31 mouse cellular contexts compared by ENCODE assay signal in genomic region chr16:28962987-28963386, GRCm38 (mm10). TPM values are rescaled to one million over a fixed set of nuclear protein-coding genes. Genes with fewer than 3 reads are reported as not detected.
A peak's percentile ranks its signal among the peaks of the same experiment; 100 is the strongest.
DNase-seq lines count a peak whose midpoint lies in the region; ATAC-seq and TF ChIP-seq lines count a peak whose summit lies in the region.
"Had no signal": no experiment of that assay in that cellular context is flagged by ENCODE, and none has a peak within 500 bp of the region (broad histone marks: within the 10 kb centered on the region; RNA-seq: fewer than 3 reads in every experiment).

No protein-coding gene starts in this region.

- no peaks in the 10 kb centered on the region for H3K27me3 ChIP-seq in hindbrain, embryonic 12.5 days
- no peaks in the 10 kb centered on the region for H3K27me3 ChIP-seq in hindbrain, postnatal 0 days (ENCODE audit: insufficient read depth, low read length)
- no peaks in the 10 kb centered on the region for H3K27me3 ChIP-seq in midbrain, embryonic 13.5 days
- H3K27me3 ChIP-seq in midbrain, postnatal 0 days (ENCODE audit: insufficient read depth, low read length), result no peaks in the 10 kb centered on the region
- H3K27me3 ChIP-seq in kidney, embryonic 16.5 days (ENCODE audit: insufficient read depth, low read length), result no peaks in the 10 kb centered on the region
- H3K27me3 ChIP-seq: CH12.LX; embryonic facial prominence, embryonic 13.5 days; embryonic facial prominence, embryonic 15.5 days had no signal

- no peaks in the 10 kb centered on the region for H3K4me1 ChIP-seq in hindbrain, embryonic 12.5 days
- no peaks in the 10 kb centered on the region for H3K4me1 ChIP-seq in hindbrain, postnatal 0 days (ENCODE audit: insufficient read depth, low read length)
- no peaks in the 10 kb centered on the region for H3K4me1 ChIP-seq in midbrain, embryonic 13.5 days (replicated peaks)
- H3K4me1 ChIP-seq in midbrain, postnatal 0 days (ENCODE audit: insufficient read depth, low read length), result no peaks in the 10 kb centered on the region
- no peaks in the 10 kb centered on the region for H3K4me1 ChIP-seq in kidney, embryonic 16.5 days (ENCODE audit: insufficient read depth, low read length)
- H3K4me1 ChIP-seq: embryonic facial prominence, embryonic 13.5 days; embryonic facial prominence, embryonic 15.5 days; forebrain, embryonic 10.5 days had no signal

- H3K4me3 ChIP-seq in hindbrain, embryonic 12.5 days, result no peak overlapping the region
- no peak overlapping the region for H3K4me3 ChIP-seq in hindbrain, postnatal 0 days (ENCODE audit: low read length)
- no peak overlapping the region for H3K4me3 ChIP-seq in midbrain, embryonic 13.5 days (replicated peaks)
- H3K4me3 ChIP-seq in midbrain, postnatal 0 days (ENCODE audit: low read depth, low read length), result no peak overlapping the region
- no peak overlapping the region for H3K4me3 ChIP-seq in kidney, embryonic 16.5 days (ENCODE audit: low read length)
- H3K4me3 ChIP-seq: embryonic facial prominence, embryonic 13.5 days; embryonic facial prominence, embryonic 15.5 days; erythroblast, embryonic 14.5 days; forebrain, embryonic 10.5 days had no signal

- no peak overlapping the region for H3K27ac ChIP-seq in hindbrain, embryonic 12.5 days
- H3K27ac ChIP-seq in hindbrain, postnatal 0 days, result no peak overlapping the region
- no peak overlapping the region for H3K27ac ChIP-seq in midbrain, embryonic 13.5 days
- H3K27ac ChIP-seq in midbrain, postnatal 0 days (ENCODE audit: low read depth, low read length), result no peak overlapping the region
- no peak overlapping the region for H3K27ac ChIP-seq in kidney, embryonic 16.5 days (ENCODE audit: low read length)
- H3K27ac ChIP-seq: embryonic facial prominence, embryonic 13.5 days; embryonic facial prominence, embryonic 15.5 days; forebrain, embryonic 10.5 days had no signal

- H3K9ac ChIP-seq in hindbrain, embryonic 12.5 days, result no peak overlapping the region
- no peak overlapping the region for H3K9ac ChIP-seq in hindbrain, postnatal 0 days (replicated peaks; ENCODE audit: low read length)
- no peak overlapping the region for H3K9ac ChIP-seq in midbrain, embryonic 13.5 days (replicated peaks)
- no peak overlapping the region for H3K9ac ChIP-seq in midbrain, postnatal 0 days (replicated peaks; ENCODE audit: low read length, poor library complexity, severe bottlenecking)
- no peak overlapping the region for H3K9ac ChIP-seq in kidney, embryonic 16.5 days (replicated peaks; ENCODE audit: low read length)
- H3K9ac ChIP-seq: embryonic facial prominence, embryonic 13.5 days; embryonic facial prominence, embryonic 15.5 days had no signal

- no peaks in the 10 kb centered on the region for H3K9me3 ChIP-seq in hindbrain, embryonic 12.5 days (replicated peaks)
- no peaks in the 10 kb centered on the region for H3K9me3 ChIP-seq in hindbrain, postnatal 0 days (ENCODE audit: low read length)
- H3K9me3 ChIP-seq in midbrain, embryonic 13.5 days, result no peaks in the 10 kb centered on the region
- no peaks in the 10 kb centered on the region for H3K9me3 ChIP-seq in midbrain, postnatal 0 days (ENCODE audit: low read length)
- H3K9me3 ChIP-seq in kidney, embryonic 16.5 days (ENCODE audit: low read length), result no peaks in the 10 kb centered on the region
- H3K9me3 ChIP-seq: embryonic facial prominence, embryonic 13.5 days; embryonic facial prominence, embryonic 15.5 days; forebrain, embryonic 10.5 days had no signal

- H3K4me2 ChIP-seq in hindbrain, embryonic 12.5 days (replicated peaks), result no peak overlapping the region
- no peak overlapping the region for H3K4me2 ChIP-seq in hindbrain, postnatal 0 days (ENCODE audit: low read depth, low read length)
- no peak overlapping the region for H3K4me2 ChIP-seq in midbrain, embryonic 13.5 days (replicated peaks)
- no peak overlapping the region for H3K4me2 ChIP-seq in midbrain, postnatal 0 days (ENCODE audit: low read depth, low read length, poor library complexity, severe bottlenecking)
- H3K4me2 ChIP-seq in kidney, embryonic 16.5 days (replicated peaks; ENCODE audit: low read depth, low read length), result no peak overlapping the region
- H3K4me2 ChIP-seq: embryonic facial prominence, embryonic 13.5 days; embryonic facial prominence, embryonic 15.5 days had no signal

- no peak for TF ChIP-seq CTCF in hindbrain, postnatal 0 days (IDR thresholded peaks at IDR 0.05; ENCODE audit: low read depth)
- TF ChIP-seq CTCF in midbrain, postnatal 0 days (IDR thresholded peaks at IDR 0.05), result no peak

- H3K36me3 ChIP-seq in hindbrain, embryonic 12.5 days, result no peaks in the 10 kb centered on the region
- H3K36me3 ChIP-seq in hindbrain, postnatal 0 days (ENCODE audit: insufficient read depth, low read length), result no peaks in the 10 kb centered on the region
- no peaks in the 10 kb centered on the region for H3K36me3 ChIP-seq in midbrain, embryonic 13.5 days
- no peaks in the 10 kb centered on the region for H3K36me3 ChIP-seq in midbrain, postnatal 0 days (ENCODE audit: insufficient read depth, low read length)
- H3K36me3 ChIP-seq in kidney, embryonic 16.5 days (ENCODE audit: insufficient read depth, low read length), result no peaks in the 10 kb centered on the region
- H3K36me3 ChIP-seq: embryonic facial prominence, embryonic 13.5 days; embryonic facial prominence, embryonic 15.5 days; forebrain, embryonic 10.5 days; G1E had no signal

- ATAC-seq in hindbrain, embryonic 12.5 days (ENCODE audit: low FRiP score), result peak; percentile 56; the same call in 1 of the 2 replicates
- no peak for ATAC-seq in hindbrain, postnatal 0 days
- peak; percentile 83 for ATAC-seq in midbrain, embryonic 13.5 days
- no peak for ATAC-seq in midbrain, postnatal 0 days (ENCODE audit: low FRiP score)
- no peak for ATAC-seq in kidney, embryonic 16.5 days (ENCODE audit: low FRiP score, low TSS enrichment)
- ATAC-seq: activated CD4-positive, CD25-positive, alpha-beta regulatory T cell, adult 4 months; CD4-positive, CD25-positive, alpha-beta regulatory T cell, adult 4 months; forebrain, embryonic 14.5 days; forebrain, embryonic 16.5 days; Patski had no signal

- no peak for DNase-seq in hindbrain, postnatal 0 days (ENCODE audit: low spot score)
- DNase-seq in midbrain, postnatal 0 days (ENCODE audit: low spot score), result no peak
- DNase-seq in 3T3-L1 (ENCODE audit: low read depth, low spot score) (peak; percentile 27), adipocyte (ENCODE audit: low spot score) (peak; percentile 20)
- DNase-seq in layer of hippocampus, postnatal 25 days (ENCODE audit: extremely low spot score in 1 of 2, low spot score in 1 of 2), result no peak
- DNase-seq: adrenal gland, adult 2 months; adrenal gland, postnatal 10 days; adrenal gland, postnatal 25 days; B cell, adult 2 months; cerebellum, adult 11 months; cerebellum, adult 18-20 months; cerebellum, adult 8-10 months; cerebellum, adult 9-11 months; cerebellum, postnatal 14 days; cerebellum, postnatal 36 days; embryo, embryonic 11 days had no signal

RNA-seq across cellular contexts. Expression of gene Mb21d2, which starts 33.5 kb away (rescaled TPM):
- 11.7 and 12.9 TPM in 2 replicates for polyA plus RNA-seq in hindbrain, embryonic 12.5 days (2016; fragmentation: Nextera tagmentation; extraction: Ambion mirVana)
- total RNA-seq in hindbrain, postnatal 0 days (2014; rRNA removed), result 62.3 and 69.5 TPM in 2 replicates
- polyA plus RNA-seq in hindbrain, postnatal 0 days (2015; fragmentation: Nextera tagmentation; extraction: Ambion mirVana), result 19.9 and 21.4 TPM in 2 replicates
- polyA plus RNA-seq in midbrain, embryonic 13.5 days (2015; fragmentation: Nextera tagmentation; extraction: Ambion mirVana), result 8.5 and 9.5 TPM in 2 replicates
- total RNA-seq in midbrain, postnatal 0 days (2014; rRNA removed), result 51.5 and 55.6 TPM in 2 replicates
- 16.5 and 16.9 TPM in 2 replicates for polyA plus RNA-seq in midbrain, postnatal 0 days (2015; fragmentation: Nextera tagmentation; extraction: Ambion mirVana)
- 10 to 100 TPM; 25.8 to 26.9 TPM for total RNA-seq in layer of hippocampus, postnatal 25 days (2021)
- polyA plus RNA-seq in kidney, embryonic 16.5 days (2015; fragmentation: Nextera tagmentation; extraction: Ambion mirVana), result 5.6 and 5.9 TPM in 2 replicates
- total RNA-seq: CH12.LX; common myeloid progenitor, adult 5-6 weeks; G1E had no signal
- polyA plus RNA-seq: activated CD4-positive, CD25-positive, alpha-beta regulatory T cell, adult 4 months; CD4-positive, CD25-positive, alpha-beta regulatory T cell, adult 4 months; erythroblast, embryonic 14.5 days; G1E had no signal

Comparison
In these comparisons a context has a peak if more than half of its experiments do, and no peak if none do; other contexts are left out.
1. ATAC-seq: peak in hindbrain, embryonic 12.5 days (single experiment) and midbrain, embryonic 13.5 days (single experiment); none in hindbrain, postnatal 0 days (single experiment), midbrain, postnatal 0 days (single experiment) and kidney, embryonic 16.5 days (single experiment).
2. DNase-seq: peak in 3T3-L1 (single experiment) and adipocyte (single experiment); none in hindbrain, postnatal 0 days (single experiment), midbrain, postnatal 0 days (single experiment) and layer of hippocampus, postnatal 25 days (0 of 2).